Mouse (Mus musculus): ENCODE measurements at regions not wholly inside any gene's neighbourhood (a gene's known extent, or its start where the extent isn't known, plus 50 kb on each side); places are given as distances from the start of the nearest gene placed in this dataset.

- no peak for TF ChIP-seq POLR2A (IDR thresholded peaks at IDR 0.05; ENCODE audit: borderline replicate concordance, control insufficient read depth, low read depth, low read length)
- TF ChIP-seq CTCF (IDR thresholded peaks at IDR 0.05; ENCODE audit: control insufficient read depth, insufficient read depth, low read length), result no peak
Observed at GRCm38 (mm10) chr12:16391163-16391562, 219.6 kb downstream of the Lpin1 start.
